Mouse (Mus musculus): ENCODE measurements around the gene Rtn1. TPM values are rescaled to one million over a fixed set of nuclear protein-coding genes. Genes with fewer than 3 reads are reported as not detected.
A peak's percentile ranks its signal among the peaks of the same experiment; 100 is the strongest.

Gene Rtn1
- polyA plus RNA-seq, 1 experiment from 2014 or later = 1.7 TPM

DNA sequence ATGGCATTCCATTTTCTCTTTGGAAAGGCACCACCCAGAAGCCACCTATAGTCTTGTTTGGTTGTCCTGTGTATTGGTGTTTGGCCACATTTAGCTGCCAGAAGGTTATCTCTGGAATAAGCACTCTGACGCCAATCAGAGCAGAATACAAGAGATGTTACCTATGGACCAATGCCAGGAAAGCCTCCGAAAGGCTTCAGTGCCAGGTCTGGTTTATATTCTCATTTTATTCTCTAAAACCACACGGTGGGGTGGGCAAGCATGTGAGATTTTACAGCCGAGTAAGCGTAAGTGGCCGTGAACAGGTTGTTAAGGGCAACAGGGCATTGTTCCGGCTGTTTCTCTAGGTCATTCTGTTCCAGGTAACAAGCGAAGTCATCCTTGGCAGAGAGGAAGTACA lies 60.3 kb downstream of the Rtn1 start:
- no peak for ATAC-seq (ENCODE audit: low read depth)
- no peak overlapping the region for H3K4me2 ChIP-seq (ENCODE audit: low read depth, low read length)

DNA sequence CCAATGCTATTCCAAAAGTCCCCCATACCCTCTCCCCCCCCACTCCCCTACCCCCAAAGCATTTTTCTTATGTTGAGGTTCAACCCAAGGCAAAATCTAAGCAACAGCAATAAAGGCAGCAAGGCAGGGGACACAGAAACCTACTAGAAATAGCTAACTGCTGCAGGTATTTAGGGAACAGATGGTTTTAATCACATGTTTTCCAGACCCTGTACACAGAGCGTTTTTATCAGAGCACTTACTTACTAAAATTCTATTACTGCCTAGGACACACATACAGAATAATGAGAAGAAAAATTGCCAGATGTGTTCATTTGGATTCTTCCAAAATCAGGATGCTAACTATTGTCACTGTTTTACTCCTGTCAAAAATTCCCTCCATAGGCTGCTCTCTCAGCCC lies 61.7 kb downstream of the Rtn1 start:
- ATAC-seq (ENCODE audit: low read depth) = no peak
- 50% methylated on average over 1 of the region's 1 CpGs for WGBS (ENCODE audit: insufficient replicate concordance)
- H3K9ac ChIP-seq (ENCODE audit: low read depth, low read length) = no peak overlapping the region
- H3K9me3 ChIP-seq (replicated peaks; ENCODE audit: control insufficient read depth, low read length) = no peaks in the 10 kb centered on the region
- no peak overlapping the region for H3K4me3 ChIP-seq (ENCODE audit: low read depth, low read length)
- H3K27ac ChIP-seq (ENCODE audit: low read length) = no peak overlapping the region
- H3K4me1 ChIP-seq (ENCODE audit: control insufficient read depth, low read depth, low read length) = no peaks in the 10 kb centered on the region
- H3K36me3 ChIP-seq (ENCODE audit: control insufficient read depth, insufficient read depth) = no peaks in the 10 kb centered on the region
- H3K27me3 ChIP-seq (ENCODE audit: control insufficient read depth, insufficient read depth, low read depth, low read length) = no peaks in the 10 kb centered on the region
- no peak overlapping the region for H3K4me2 ChIP-seq (ENCODE audit: low read depth, low read length)

More for the DNA sequence above, 60.3 kb downstream of the Rtn1 start:
- Histone ChIP-seq H3K9ac (ENCODE audit: low read depth, low read length) (no peak overlapping the region), H3K36me3 (ENCODE audit: control insufficient read depth, insufficient read depth) (no peaks in the 10 kb centered on the region), H3K4me1 (ENCODE audit: control insufficient read depth, low read depth, low read length) (no peaks in the 10 kb centered on the region), H3K4me3 (ENCODE audit: low read depth, low read length) (no peak overlapping the region), H3K27ac (ENCODE audit: low read length) (no peak overlapping the region), H3K9me3 (replicated peaks; ENCODE audit: control insufficient read depth, low read length) (no peaks in the 10 kb centered on the region), H3K27me3 (ENCODE audit: control insufficient read depth, insufficient read depth, low read depth, low read length) (no peaks in the 10 kb centered on the region)
- 60% methylated on average over 8 of the region's 8 CpGs for WGBS (ENCODE audit: insufficient replicate concordance)

DNA sequence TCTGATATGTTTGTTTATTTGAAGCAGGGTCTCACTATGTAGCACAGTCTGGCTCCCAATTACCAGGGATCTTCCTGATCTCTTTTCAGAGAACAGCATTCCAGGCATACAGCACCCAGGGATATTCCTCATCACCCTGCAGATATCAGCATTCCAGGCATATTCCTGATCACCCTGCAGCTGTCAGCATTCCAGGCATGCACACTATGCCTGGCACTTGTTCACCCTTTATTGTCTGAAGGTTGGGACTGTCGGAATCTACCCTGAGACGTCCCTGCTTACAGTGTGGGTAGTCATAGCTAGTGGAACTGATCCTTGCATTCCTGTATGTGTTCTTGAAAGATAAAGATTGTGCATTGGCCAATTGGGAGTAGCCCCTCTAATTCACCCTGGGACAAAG lies 65.2 kb downstream of the Rtn1 start:
- WGBS (ENCODE audit: insufficient replicate concordance) = 36% methylated on average over 2 of the region's 2 CpGs
- ATAC-seq (ENCODE audit: low read depth) = no peak
- Histone ChIP-seq H3K4me1 (ENCODE audit: control insufficient read depth, low read depth, low read length) (no peaks in the 10 kb centered on the region), H3K36me3 (ENCODE audit: control insufficient read depth, insufficient read depth) (no peaks in the 10 kb centered on the region), H3K9me3 (replicated peaks; ENCODE audit: control insufficient read depth, low read length) (no peaks in the 10 kb centered on the region), H3K9ac (ENCODE audit: low read depth, low read length) (no peak overlapping the region), H3K4me3 (ENCODE audit: low read depth, low read length) (no peak overlapping the region), H3K4me2 (ENCODE audit: low read depth, low read length) (no peak overlapping the region), H3K27me3 (ENCODE audit: control insufficient read depth, insufficient read depth, low read depth, low read length) (no peaks in the 10 kb centered on the region), H3K27ac (ENCODE audit: low read length) (no peak overlapping the region)

DNA sequence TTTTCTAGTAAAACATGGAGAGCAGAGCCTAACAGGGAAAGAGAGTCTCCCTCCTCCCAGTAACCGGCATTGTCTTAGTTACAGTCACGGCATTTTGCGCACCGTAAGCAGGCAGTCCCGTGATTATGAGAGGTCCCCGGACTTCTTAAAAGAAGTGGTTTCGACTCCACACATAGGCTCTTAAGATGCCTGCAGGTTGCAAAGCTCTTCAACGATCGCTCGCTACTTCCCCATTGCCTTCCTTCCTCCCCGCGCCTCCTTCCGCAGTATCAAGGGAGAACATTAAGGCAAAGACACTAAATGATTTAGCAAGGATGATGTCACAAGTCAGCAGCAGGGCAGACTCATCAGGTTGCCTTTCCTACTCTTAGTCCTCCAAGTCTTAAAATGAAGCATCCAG lies 72.8 kb downstream of the Rtn1 start:
- no peak overlapping the region for H3K27ac ChIP-seq (ENCODE audit: low read length)

DNA sequence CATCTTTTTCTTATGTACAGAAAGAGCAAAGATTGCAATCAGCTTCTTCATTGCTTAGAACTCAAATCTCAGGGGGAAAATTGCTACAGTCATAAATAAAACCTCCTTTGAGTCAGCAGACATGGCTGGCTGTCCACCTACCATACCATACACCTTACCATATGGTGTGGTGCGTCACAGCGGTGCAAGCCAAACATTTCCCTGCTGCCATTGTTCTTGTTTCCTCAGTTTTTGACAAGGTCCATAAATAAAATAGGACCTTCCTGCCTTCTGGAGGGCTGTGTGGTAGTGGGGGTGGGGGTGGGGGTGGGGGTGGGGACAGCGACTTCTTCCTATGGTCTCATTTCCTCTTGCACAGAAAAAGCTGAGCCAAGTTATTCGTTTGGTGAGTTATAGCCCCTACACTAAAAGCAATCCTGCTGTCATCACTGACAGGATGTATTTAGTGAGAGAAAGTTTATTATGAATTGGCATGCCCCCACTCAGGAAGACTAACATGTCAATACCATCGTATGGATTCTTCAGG lies 76.3 kb downstream of the Rtn1 start:
- Histone ChIP-seq H3K4me2 (ENCODE audit: low read depth, low read length) (no peak overlapping the region), H3K27ac (ENCODE audit: low read length) (no peak overlapping the region), H3K27me3 (ENCODE audit: control insufficient read depth, insufficient read depth, low read depth, low read length) (no peaks in the 10 kb centered on the region), H3K4me3 (ENCODE audit: low read depth, low read length) (no peak overlapping the region), H3K4me1 (ENCODE audit: control insufficient read depth, low read depth, low read length) (no peaks in the 10 kb centered on the region), H3K36me3 (ENCODE audit: control insufficient read depth, insufficient read depth) (no peaks in the 10 kb centered on the region), H3K9ac (ENCODE audit: low read depth, low read length) (no peak overlapping the region), H3K9me3 (replicated peaks; ENCODE audit: control insufficient read depth, low read length) (no peaks in the 10 kb centered on the region)
- WGBS (ENCODE audit: insufficient replicate concordance) = 40% methylated on average over 5 of the region's 5 CpGs
- no peak for ATAC-seq (ENCODE audit: low read depth)

More for the DNA sequence above, 72.8 kb downstream of the Rtn1 start:
- WGBS (ENCODE audit: insufficient replicate concordance) = 44% methylated on average over 13 of the region's 13 CpGs
- Histone ChIP-seq H3K9ac (ENCODE audit: low read depth, low read length) (no peak overlapping the region), H3K27me3 (ENCODE audit: control insufficient read depth, insufficient read depth, low read depth, low read length) (no peaks in the 10 kb centered on the region), H3K4me1 (ENCODE audit: control insufficient read depth, low read depth, low read length) (no peaks in the 10 kb centered on the region), H3K4me3 (ENCODE audit: low read depth, low read length) (no peak overlapping the region), H3K36me3 (ENCODE audit: control insufficient read depth, insufficient read depth) (no peaks in the 10 kb centered on the region), H3K9me3 (replicated peaks; ENCODE audit: control insufficient read depth, low read length) (no peaks in the 10 kb centered on the region), H3K4me2 (ENCODE audit: low read depth, low read length) (no peak overlapping the region)
- ATAC-seq (ENCODE audit: low read depth) = 0 out of 2 replicates have a peak, but pooled peaks have one; percentile 9

DNA sequence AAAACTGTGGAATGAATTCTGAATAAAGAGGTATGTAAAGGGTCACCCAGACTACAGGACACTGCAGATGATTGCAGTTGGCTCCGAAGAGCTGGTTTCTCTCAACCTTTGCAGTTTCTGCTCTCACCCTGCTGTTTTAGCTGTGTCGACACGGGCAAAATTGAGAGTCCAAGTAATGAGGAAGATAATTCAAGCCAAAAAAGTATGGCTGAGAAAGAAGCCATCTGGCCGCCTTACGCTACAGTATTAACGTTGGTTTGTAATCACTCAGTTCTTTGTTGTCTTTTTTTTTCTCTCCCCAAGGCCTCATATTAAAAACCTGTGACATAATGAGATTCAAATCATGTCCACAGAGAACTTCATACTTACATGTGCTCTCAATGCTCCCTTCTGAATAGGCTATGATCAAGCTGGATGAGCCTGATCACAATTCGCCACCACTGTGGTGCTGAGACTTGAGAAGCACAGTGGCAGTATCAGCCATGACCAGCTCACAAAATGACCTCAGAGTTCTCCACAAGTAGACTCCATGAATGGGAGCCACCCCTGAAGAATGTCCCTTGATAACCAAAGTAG lies 76.9 kb downstream of the Rtn1 start:
- Histone ChIP-seq H3K36me3 (ENCODE audit: control insufficient read depth, insufficient read depth) (no peaks in the 10 kb centered on the region), H3K27ac (ENCODE audit: low read length) (no peak overlapping the region), H3K9me3 (replicated peaks; ENCODE audit: control insufficient read depth, low read length) (no peaks in the 10 kb centered on the region), H3K4me3 (ENCODE audit: low read depth, low read length) (no peak overlapping the region), H3K9ac (ENCODE audit: low read depth, low read length) (no peak overlapping the region), H3K27me3 (ENCODE audit: control insufficient read depth, insufficient read depth, low read depth, low read length) (no peaks in the 10 kb centered on the region), H3K4me2 (ENCODE audit: low read depth, low read length) (no peak overlapping the region), H3K4me1 (ENCODE audit: control insufficient read depth, low read depth, low read length) (no peaks in the 10 kb centered on the region)
- no peak for ATAC-seq (ENCODE audit: low read depth)
- 75% methylated on average over 7 of the region's 7 CpGs for WGBS (ENCODE audit: insufficient replicate concordance)

DNA sequence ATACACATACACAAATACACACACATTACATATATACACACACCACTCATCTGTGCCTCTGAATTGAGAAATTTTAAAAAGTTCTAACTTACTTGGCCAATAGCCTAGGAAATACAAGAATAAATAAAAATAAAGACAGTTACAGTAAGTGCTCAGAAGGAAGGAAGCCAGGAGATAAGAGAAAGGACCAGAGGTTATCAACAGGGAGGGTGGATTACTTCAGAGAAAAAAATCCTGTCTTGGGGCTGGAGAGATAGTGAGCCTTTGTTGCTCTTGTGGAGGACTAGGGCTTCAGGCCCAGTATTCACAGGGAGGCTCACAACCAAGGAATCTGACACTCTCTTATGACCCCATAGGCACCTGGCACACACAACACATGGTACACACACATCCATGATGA lies 82.8 kb downstream of the Rtn1 start:
- ATAC-seq (ENCODE audit: low read depth) = no peak
- Histone ChIP-seq H3K9ac (ENCODE audit: low read depth, low read length) (no peak overlapping the region), H3K27ac (ENCODE audit: low read length) (no peak overlapping the region), H3K4me2 (ENCODE audit: low read depth, low read length) (no peak overlapping the region), H3K27me3 (ENCODE audit: control insufficient read depth, insufficient read depth, low read depth, low read length) (no peaks in the 10 kb centered on the region), H3K36me3 (ENCODE audit: control insufficient read depth, insufficient read depth) (no peaks in the 10 kb centered on the region), H3K9me3 (replicated peaks; ENCODE audit: control insufficient read depth, low read length) (no peaks in the 10 kb centered on the region), H3K4me3 (ENCODE audit: low read depth, low read length) (no peak overlapping the region), H3K4me1 (ENCODE audit: control insufficient read depth, low read depth, low read length) (no peaks in the 10 kb centered on the region)

DNA sequence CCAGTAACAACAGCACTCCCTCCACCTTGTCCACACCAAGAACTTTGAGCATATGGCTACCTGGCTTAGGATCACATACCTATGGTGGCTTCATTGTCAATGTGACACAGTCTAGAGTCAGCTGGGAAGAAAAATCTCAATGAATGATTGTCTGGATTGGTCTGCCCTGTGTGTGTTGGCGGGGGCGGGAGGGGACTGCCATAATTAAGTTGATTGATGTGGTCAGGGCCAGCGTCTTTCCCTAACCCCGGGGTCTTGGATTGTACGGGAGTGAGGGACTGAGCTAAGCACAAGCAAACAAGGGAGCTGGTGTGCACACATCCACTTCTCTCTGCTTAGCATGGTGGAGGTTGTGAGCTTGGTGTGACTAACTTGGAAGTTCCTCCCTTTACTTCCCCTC lies 83.8 kb downstream of the Rtn1 start:
- H3K4me3 ChIP-seq (ENCODE audit: low read depth, low read length) = no peak overlapping the region
- no peaks in the 10 kb centered on the region for H3K27me3 ChIP-seq (ENCODE audit: control insufficient read depth, insufficient read depth, low read depth, low read length)
- no peak for ATAC-seq (ENCODE audit: low read depth)
- no peak overlapping the region for H3K4me2 ChIP-seq (ENCODE audit: low read depth, low read length)
- no peaks in the 10 kb centered on the region for H3K4me1 ChIP-seq (ENCODE audit: control insufficient read depth, low read depth, low read length)
- no peak overlapping the region for H3K27ac ChIP-seq (ENCODE audit: low read length)
- H3K9ac ChIP-seq (ENCODE audit: low read depth, low read length) = no peak overlapping the region
- H3K36me3 ChIP-seq (ENCODE audit: control insufficient read depth, insufficient read depth) = no peaks in the 10 kb centered on the region
- WGBS (ENCODE audit: insufficient replicate concordance) = 67% methylated on average over 5 of the region's 5 CpGs
- H3K9me3 ChIP-seq (replicated peaks; ENCODE audit: control insufficient read depth, low read length) = no peaks in the 10 kb centered on the region

DNA sequence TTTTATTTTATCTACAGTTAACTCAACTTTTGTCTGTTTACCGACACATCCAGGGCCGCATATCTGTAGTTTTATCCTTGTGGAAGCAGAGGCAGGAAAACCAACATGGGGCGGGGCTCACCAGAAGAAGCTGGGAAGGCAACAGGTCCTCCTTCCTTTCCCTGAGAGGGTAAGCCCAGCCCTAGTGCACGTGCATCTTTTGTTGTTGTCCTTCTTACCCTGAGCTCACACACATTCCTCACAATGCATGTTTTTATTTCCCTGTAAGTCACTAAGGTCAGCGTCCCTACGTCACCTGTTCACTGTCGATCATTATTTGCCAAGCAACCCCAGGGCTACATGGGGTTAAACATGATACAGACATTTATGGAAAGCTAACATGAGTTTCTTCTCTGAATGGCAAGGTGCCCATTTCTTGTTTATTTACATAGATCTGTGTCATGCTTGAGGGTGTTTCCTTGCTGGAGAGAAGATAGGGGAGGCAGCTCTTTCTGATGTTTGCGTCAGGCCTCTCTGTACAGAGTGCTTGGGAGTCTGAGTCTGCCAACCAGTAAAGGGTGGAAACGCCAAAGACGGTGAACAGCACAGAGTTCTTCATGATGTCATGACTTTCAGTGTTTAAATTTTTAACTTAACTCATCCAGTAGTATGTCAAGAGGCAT lies 84.5 kb downstream of the Rtn1 start:
- Histone ChIP-seq H3K27ac (ENCODE audit: low read length) (no peak overlapping the region), H3K4me3 (ENCODE audit: low read depth, low read length) (no peak overlapping the region), H3K9ac (ENCODE audit: low read depth, low read length) (no peak overlapping the region), H3K27me3 (ENCODE audit: control insufficient read depth, insufficient read depth, low read depth, low read length) (no peaks in the 10 kb centered on the region), H3K4me1 (ENCODE audit: control insufficient read depth, low read depth, low read length) (no peaks in the 10 kb centered on the region), H3K4me2 (ENCODE audit: low read depth, low read length) (no peak overlapping the region), H3K36me3 (ENCODE audit: control insufficient read depth, insufficient read depth) (no peaks in the 10 kb centered on the region), H3K9me3 (replicated peaks; ENCODE audit: control insufficient read depth, low read length) (no peaks in the 10 kb centered on the region)
- no peak for ATAC-seq (ENCODE audit: low read depth)
- 70% methylated on average over 10 of the region's 10 CpGs for WGBS (ENCODE audit: insufficient replicate concordance)

All from liver, embryonic 16.5 days (tissue).